Comparison of ENCODE assay signal across 12 mouse cellular contexts in the genomic region with DNA sequence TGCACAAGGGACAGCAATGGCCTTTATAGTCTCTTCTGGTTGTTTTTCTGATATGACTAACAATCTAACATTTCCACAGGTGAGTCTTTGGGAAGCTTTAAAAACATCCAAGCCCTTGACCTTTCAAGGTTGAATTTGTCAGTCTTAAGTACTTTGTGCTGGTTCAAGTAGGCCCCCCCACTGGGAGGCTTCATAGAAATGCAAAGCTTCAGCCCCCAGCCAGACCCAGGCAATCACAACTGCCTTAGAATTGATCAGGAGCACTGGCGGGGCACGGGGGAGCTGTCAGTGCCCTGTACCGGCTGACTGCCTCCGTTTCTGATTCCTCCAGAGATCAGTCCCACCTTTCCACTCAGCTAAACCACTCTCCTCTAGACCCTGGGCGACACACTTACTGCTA.
"Had no signal": no experiment of that assay in that cellular context is flagged by ENCODE, and none has a peak within 500 bp of the region (broad histone marks: within the 10 kb centered on the region; RNA-seq: fewer than 3 reads in every experiment).

No protein-coding gene starts in this region.

- ATAC-seq: liver, embryonic 12.5 days had no signal

- H3K9ac ChIP-seq: limb, embryonic 13.5 days; liver, embryonic 12.5 days; liver, embryonic 15.5 days had no signal

- H3K27me3 ChIP-seq: limb, embryonic 13.5 days; liver, embryonic 12.5 days; liver, embryonic 15.5 days had no signal

- H3K4me2 ChIP-seq: limb, embryonic 13.5 days; liver, embryonic 12.5 days; liver, embryonic 15.5 days had no signal

- H3K27ac ChIP-seq: kidney, postnatal 0 days; limb, embryonic 10.5 days; limb, embryonic 13.5 days; liver, embryonic 12.5 days; liver, embryonic 15.5 days; macrophage had no signal

- H3K9me3 ChIP-seq: limb, embryonic 10.5 days; limb, embryonic 13.5 days; liver, embryonic 12.5 days; liver, embryonic 15.5 days had no signal

- H3K4me3 ChIP-seq: limb, embryonic 10.5 days; limb, embryonic 13.5 days; liver, embryonic 12.5 days; liver, embryonic 15.5 days had no signal

- DNase-seq: kidney, adult 2 months; kidney, postnatal 36 days; liver; lung, adult 2 months; thymus, adult 18-20 months; thymus, postnatal 36 days had no signal
